Mouse (Mus musculus) testis, adult 2 months (tissue): ENCODE measurements around the gene Upp2.

Experiments used
- CTCF ChIP-seq: fragments of 200-500 bp; IDR thresholded peaks from 2 replicates; pipeline ENCODE4 v1.5.1; 2012; ENCODE audit warnings: low read depth, mild to moderate bottlenecking, inconsistent platforms, low read length, moderate library complexity; ENCODE audit not compliant: control insufficient read depth, insufficient read depth, insufficient replicate concordance
- POLR2A ChIP-seq: fragments of 200-500 bp; IDR thresholded peaks from 2 replicates; pipeline ENCODE4 v1.6.1; 2012; ENCODE audit warnings: low read depth, mild to moderate bottlenecking, inconsistent platforms, low read length, moderate library complexity; ENCODE audit not compliant: control insufficient read depth

- TF ChIP-seq POLR2A (no peak), CTCF (no peak; the same call in 1 of the 2 replicates)
These were observed 100.9 kb downstream of the Upp2 start for GRCm38 (mm10) chr2:58667991-58668390.
